Mouse (Mus musculus): ENCODE results near the gene Olfr805. TPM values are rescaled to one million over a fixed set of nuclear protein-coding genes. Genes with fewer than 3 reads are reported as not detected.

The Olfr805 gene
- polyA plus RNA-seq, 1 experiment from 2014 or later: not detected

DNA sequence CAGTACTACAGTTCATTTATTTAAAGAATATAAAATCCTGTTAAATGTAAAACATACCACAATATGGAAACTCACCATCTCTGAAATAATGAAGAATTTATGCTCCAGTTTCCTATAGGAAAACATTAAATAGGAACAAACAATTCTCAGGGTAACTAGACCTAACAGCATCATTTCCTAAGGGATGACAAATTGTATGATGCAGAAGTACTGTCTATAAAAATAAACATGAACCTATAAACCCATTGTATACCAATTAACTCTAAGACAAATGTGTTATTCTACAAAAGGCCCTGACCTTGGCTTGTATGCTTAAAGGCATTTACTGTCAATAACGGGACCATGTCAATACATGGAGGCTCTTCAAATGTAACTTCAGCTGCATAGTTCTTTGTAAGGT lies 55.4 kb downstream of the Olfr805 start, which contains the start of gene Olfr801:
TSS of gene Olfr801 (minus strand) at position 101 of the 400 bp plus-strand sequence.
- H3K4me3 ChIP-seq (ENCODE audit: low read depth, low read length): no peak within 1 kb of the TSS
- no peaks in the 10 kb centered on the region for H3K9me3 ChIP-seq (replicated peaks; ENCODE audit: control insufficient read depth, low read length)
- no peaks in the 10 kb centered on the region for H3K4me1 ChIP-seq (ENCODE audit: control insufficient read depth, insufficient read depth, low read length)
- no peak within 1 kb of the TSS for H3K4me2 ChIP-seq (ENCODE audit: low read length)
- H3K36me3 ChIP-seq (ENCODE audit: control insufficient read depth, insufficient read depth, low read length): no peaks in the 10 kb centered on the region
- no peak within 1 kb of the TSS for H3K9ac ChIP-seq (ENCODE audit: low read length)
- ATAC-seq: no peak
- no peak within 1 kb of the TSS for H3K27ac ChIP-seq (ENCODE audit: low read depth, low read length)
- no peak for DNase-seq (ENCODE audit: low spot score)
- 83% methylated on average over 1 of the region's 1 CpGs for WGBS
- no peaks in the 10 kb centered on the region for H3K27me3 ChIP-seq (replicated peaks; ENCODE audit: control insufficient read depth, insufficient read depth, low read length)

Small RNAs within 50 kb of the gene (microRNA-seq; reads per million reads assigned to microRNA genes)
- gene Gm24485: not detected

Other genes starting within 250 kb of the Olfr805 start
- not detected in 2 replicates for gene Olfr789, start 244.6 kb downstream of the Olfr805 start, polyA plus RNA-seq (2014; fragmentation: Nextera tagmentation; extraction: Ambion mirVana)
- gene Olfr790, start 230.9 kb downstream of the Olfr805 start, polyA plus RNA-seq (2014; fragmentation: Nextera tagmentation; extraction: Ambion mirVana): not detected in 2 replicates
- not detected in 2 replicates for gene Olfr791, start 207.6 kb downstream of the Olfr805 start, polyA plus RNA-seq (2014; fragmentation: Nextera tagmentation; extraction: Ambion mirVana)
- gene Olfr792, start 190.2 kb downstream of the Olfr805 start, polyA plus RNA-seq (2014; fragmentation: Nextera tagmentation; extraction: Ambion mirVana): not detected in 2 replicates
- not detected in 2 replicates for gene Olfr794, start 161.7 kb downstream of the Olfr805 start, polyA plus RNA-seq (2014; fragmentation: Nextera tagmentation; extraction: Ambion mirVana)
- not detected in 2 replicates for gene Olfr796, start 116.8 kb downstream of the Olfr805 start, polyA plus RNA-seq (2014; fragmentation: Nextera tagmentation; extraction: Ambion mirVana)
- not detected in 2 replicates for gene Olfr798, start 101.4 kb downstream of the Olfr805 start, polyA plus RNA-seq (2014; fragmentation: Nextera tagmentation; extraction: Ambion mirVana)
- gene Olfr799, start 91.9 kb downstream of the Olfr805 start, polyA plus RNA-seq (2014; fragmentation: Nextera tagmentation; extraction: Ambion mirVana): not detected in 2 replicates
- gene Olfr800, start 71.7 kb downstream of the Olfr805 start, polyA plus RNA-seq (2014; fragmentation: Nextera tagmentation; extraction: Ambion mirVana): not detected in 2 replicates
- not detected in 2 replicates for gene Olfr801, start 55.5 kb downstream of the Olfr805 start, polyA plus RNA-seq (2014; fragmentation: Nextera tagmentation; extraction: Ambion mirVana)
- gene Olfr802, start 41.2 kb downstream of the Olfr805 start, polyA plus RNA-seq (2014; fragmentation: Nextera tagmentation; extraction: Ambion mirVana): not detected in 2 replicates
- gene Olfr803, start 35.1 kb downstream of the Olfr805 start, polyA plus RNA-seq (2014; fragmentation: Nextera tagmentation; extraction: Ambion mirVana): not detected in 2 replicates
- not detected in 2 replicates for gene Olfr804, start 26.2 kb downstream of the Olfr805 start, polyA plus RNA-seq (2014; fragmentation: Nextera tagmentation; extraction: Ambion mirVana)
- gene Olfr806, start 12.5 kb upstream of the Olfr805 start, polyA plus RNA-seq (2014; fragmentation: Nextera tagmentation; extraction: Ambion mirVana): not detected in 2 replicates
- gene Olfr807, start 28.4 kb upstream of the Olfr805 start, polyA plus RNA-seq (2014; fragmentation: Nextera tagmentation; extraction: Ambion mirVana): not detected in 2 replicates
- not detected in 2 replicates for gene Olfr808, start 36.1 kb upstream of the Olfr805 start, polyA plus RNA-seq (2014; fragmentation: Nextera tagmentation; extraction: Ambion mirVana)
- not detected in 2 replicates for gene Olfr809, start 45.3 kb upstream of the Olfr805 start, polyA plus RNA-seq (2014; fragmentation: Nextera tagmentation; extraction: Ambion mirVana)
- gene Olfr810, start 65.5 kb upstream of the Olfr805 start, polyA plus RNA-seq (2014; fragmentation: Nextera tagmentation; extraction: Ambion mirVana): not detected in 2 replicates
- not detected in 2 replicates for gene Olfr811, start 75.0 kb upstream of the Olfr805 start, polyA plus RNA-seq (2014; fragmentation: Nextera tagmentation; extraction: Ambion mirVana)
- not detected in 2 replicates for gene Olfr812, start 116.7 kb upstream of the Olfr805 start, polyA plus RNA-seq (2014; fragmentation: Nextera tagmentation; extraction: Ambion mirVana)
- gene Olfr813, start 126.0 kb upstream of the Olfr805 start, polyA plus RNA-seq (2014; fragmentation: Nextera tagmentation; extraction: Ambion mirVana): not detected in 2 replicates
- gene Olfr814, start 150.5 kb upstream of the Olfr805 start, polyA plus RNA-seq (2014; fragmentation: Nextera tagmentation; extraction: Ambion mirVana): not detected in 2 replicates
- not detected in 2 replicates for gene Olfr815, start 176.5 kb upstream of the Olfr805 start, polyA plus RNA-seq (2014; fragmentation: Nextera tagmentation; extraction: Ambion mirVana)
- not detected in 2 replicates for gene Olfr816, start 186.2 kb upstream of the Olfr805 start, polyA plus RNA-seq (2014; fragmentation: Nextera tagmentation; extraction: Ambion mirVana)
- not detected in 2 replicates for gene Olfr818, start 219.7 kb upstream of the Olfr805 start, polyA plus RNA-seq (2014; fragmentation: Nextera tagmentation; extraction: Ambion mirVana)
- gene Olfr819, start 237.9 kb upstream of the Olfr805 start, polyA plus RNA-seq (2014; fragmentation: Nextera tagmentation; extraction: Ambion mirVana): not detected in 2 replicates
- gene Olfr247, start 246.8 kb upstream of the Olfr805 start, polyA plus RNA-seq (2014; fragmentation: Nextera tagmentation; extraction: Ambion mirVana): not detected in 2 replicates